Comparison of ENCODE assay signal across 8 mouse cellular contexts in the genomic region with DNA sequence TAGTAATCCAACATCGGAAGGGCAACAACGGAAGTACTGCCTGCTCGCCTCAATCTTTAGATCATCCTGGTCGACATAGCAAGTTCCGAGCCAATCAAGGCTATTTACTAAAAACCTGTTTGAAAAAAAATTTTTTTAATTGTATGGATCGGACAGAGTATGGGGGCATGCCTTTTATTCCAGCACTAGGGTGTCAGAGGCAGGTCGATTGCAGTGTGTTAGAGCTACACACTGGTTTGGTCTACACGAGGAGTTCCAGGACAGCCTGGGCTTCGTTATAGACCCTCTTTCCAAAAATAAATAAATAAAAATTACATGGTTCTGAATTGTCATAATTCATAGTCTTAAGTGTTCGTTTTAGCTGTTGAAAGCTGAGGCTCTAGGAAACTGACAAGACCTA. TPM values are rescaled to one million over a fixed set of nuclear protein-coding genes. Genes with fewer than 3 reads are reported as not detected.
DNase-seq lines count a peak whose midpoint lies in the region; ATAC-seq and TF ChIP-seq lines count a peak whose summit lies in the region.

No protein-coding gene starts in this region.

- TF ChIP-seq POLR2A in bone marrow, adult 2 months (IDR thresholded peaks at IDR 0.05; ENCODE audit: borderline replicate concordance, control insufficient read depth, low read depth, low read length), result no peak

- H3K9ac ChIP-seq in kidney, embryonic 14.5 days (ENCODE audit: low read depth, low read length), result peak overlapping the region; percentile 92
- peak overlapping the region; percentile 91 for H3K9ac ChIP-seq in hindbrain, embryonic 11.5 days (ENCODE audit: low read depth, low read length)
- peak overlapping the region; percentile 86 for H3K9ac ChIP-seq in midbrain, embryonic 12.5 days (replicated peaks)

- H3K4me3 ChIP-seq in kidney, embryonic 14.5 days (ENCODE audit: low read length), result peak overlapping the region; percentile 74
- peak overlapping the region; percentile 98 for H3K4me3 ChIP-seq in bone marrow, adult 2 months (replicated peaks; ENCODE audit: control insufficient read depth, low read depth, low read length)
- peak overlapping the region; percentile 77 for H3K4me3 ChIP-seq in hindbrain, embryonic 11.5 days (ENCODE audit: low read depth, low read length)
- H3K4me3 ChIP-seq in midbrain, embryonic 12.5 days, result peak overlapping the region; percentile 82

- H3K4me1 ChIP-seq in kidney, embryonic 14.5 days (ENCODE audit: control insufficient read depth, insufficient read depth, low read length), result peaks cover 9% of the 10 kb centered on the region; the same call in 1 of the 2 replicates
- no peaks in the 10 kb centered on the region; the same call in 1 of the 2 replicates for H3K4me1 ChIP-seq in bone marrow, adult 2 months (ENCODE audit: control insufficient read depth, insufficient read depth, low read length)
- H3K4me1 ChIP-seq in hindbrain, embryonic 11.5 days (replicated peaks; ENCODE audit: control insufficient read depth, insufficient read depth, low read length), result no peaks in the 10 kb centered on the region
- peaks cover 12% of the 10 kb centered on the region for H3K4me1 ChIP-seq in midbrain, embryonic 12.5 days

- no peak for DNase-seq in kidney, postnatal 25 days
- no peak for DNase-seq in hindbrain, embryonic 11.5 days (ENCODE audit: low spot score)
- no peak for DNase-seq in layer of hippocampus, adult 18-20 months (ENCODE audit: low spot score in 2 of 2)
- DNase-seq in right cerebral cortex, postnatal 25 days, result no peak
- DNase-seq in lung, postnatal 4 days, result no peak

- peak; percentile 30; the same call in 1 of the 2 replicates for ATAC-seq in kidney, embryonic 14.5 days (ENCODE audit: low FRiP score, low TSS enrichment)
- peak; percentile 20 for ATAC-seq in hindbrain, embryonic 11.5 days (ENCODE audit: low FRiP score)
- no peak for ATAC-seq in midbrain, embryonic 12.5 days (ENCODE audit: low FRiP score, low read depth)

- 10% methylated on average over 10 of the region's 10 CpGs for WGBS in kidney, embryonic 14.5 days
- 6% methylated on average over 10 of the region's 10 CpGs for WGBS in bone marrow, adult 2 months
- 24% methylated on average over 10 of the region's 10 CpGs for WGBS in hindbrain, embryonic 11.5 days
- WGBS in midbrain, embryonic 12.5 days, result 20% methylated on average over 10 of the region's 10 CpGs

- no peaks in the 10 kb centered on the region for H3K9me3 ChIP-seq in kidney, embryonic 14.5 days (ENCODE audit: control insufficient read depth, low read length)
- H3K9me3 ChIP-seq in hindbrain, embryonic 11.5 days (ENCODE audit: control insufficient read depth, low read length), result no peaks in the 10 kb centered on the region
- H3K9me3 ChIP-seq in midbrain, embryonic 12.5 days, result no peaks in the 10 kb centered on the region

- H3K27me3 ChIP-seq in kidney, embryonic 14.5 days (ENCODE audit: control insufficient read depth, insufficient read depth, low read length), result no peaks in the 10 kb centered on the region
- H3K27me3 ChIP-seq in hindbrain, embryonic 11.5 days (ENCODE audit: control insufficient read depth, insufficient read depth, low read length), result no peaks in the 10 kb centered on the region
- no peaks in the 10 kb centered on the region for H3K27me3 ChIP-seq in midbrain, embryonic 12.5 days

- H3K4me2 ChIP-seq in kidney, embryonic 14.5 days (replicated peaks; ENCODE audit: low read depth, low read length), result peak overlapping the region; percentile 49
- peak overlapping the region; percentile 60 for H3K4me2 ChIP-seq in hindbrain, embryonic 11.5 days (replicated peaks; ENCODE audit: low read depth, low read length)
- peak overlapping the region; percentile 78 for H3K4me2 ChIP-seq in midbrain, embryonic 12.5 days (replicated peaks)

- peaks cover 4% of the 10 kb centered on the region; the same call in 1 of the 2 replicates for H3K36me3 ChIP-seq in kidney, embryonic 14.5 days (ENCODE audit: control insufficient read depth, insufficient read depth, low read length)
- no peaks in the 10 kb centered on the region for H3K36me3 ChIP-seq in hindbrain, embryonic 11.5 days (ENCODE audit: control insufficient read depth, insufficient read depth, low read length)
- H3K36me3 ChIP-seq in midbrain, embryonic 12.5 days, result no peaks in the 10 kb centered on the region

- TF ChIP-seq CTCF in bone marrow, adult 2 months (IDR thresholded peaks at IDR 0.05; ENCODE audit: control insufficient read depth, insufficient read depth, low read length), result no peak

- peak overlapping the region; percentile 100 for H3K27ac ChIP-seq in kidney, embryonic 14.5 days (ENCODE audit: low read depth, low read length)
- no peak overlapping the region for H3K27ac ChIP-seq in bone marrow, adult 2 months (ENCODE audit: control insufficient read depth, insufficient read depth, low read depth, low read length, poor library complexity)
- H3K27ac ChIP-seq in hindbrain, embryonic 11.5 days (ENCODE audit: low read depth, low read length), result peak overlapping the region; percentile 99; the same call in 1 of the 2 replicates
- peak overlapping the region; percentile 99; the same call in 1 of the 2 replicates for H3K27ac ChIP-seq in midbrain, embryonic 12.5 days (replicated peaks)

RNA-seq across cellular contexts. Expression of a gene that starts 0.8 kb away (rescaled TPM):
- 86.1 and 95.1 TPM in 2 replicates for polyA plus RNA-seq in kidney, embryonic 14.5 days (2014; fragmentation: Nextera tagmentation; extraction: Ambion mirVana)
- polyA plus RNA-seq in bone marrow, adult 2 months (2011; ENCODE audit: insufficient read depth, insufficient read length, low replicate concordance, missing spikeins), result 39.1 and 83.2 TPM in 2 replicates
- polyA plus RNA-seq in hindbrain, embryonic 11.5 days (2014; fragmentation: Nextera tagmentation; extraction: Ambion mirVana), result 74.3 and 80.5 TPM in 2 replicates
- 73.7 and 79.5 TPM in 2 replicates for polyA plus RNA-seq in midbrain, embryonic 12.5 days (2016; fragmentation: Nextera tagmentation; extraction: Ambion mirVana)
- total RNA-seq in layer of hippocampus, adult 18-20 months (2021), result 10 to 100 TPM; 33.2 to 33.9 TPM

RNA-seq across cellular contexts. Expression of a gene that starts 40.6 kb away (rescaled TPM):
- 144 and 154 TPM in 2 replicates for polyA plus RNA-seq in kidney, embryonic 14.5 days (2014; fragmentation: Nextera tagmentation; extraction: Ambion mirVana)
- 7.1 and 32.9 TPM in 2 replicates for polyA plus RNA-seq in bone marrow, adult 2 months (2011; ENCODE audit: insufficient read depth, insufficient read length, low replicate concordance, missing spikeins)
- polyA plus RNA-seq in hindbrain, embryonic 11.5 days (2014; fragmentation: Nextera tagmentation; extraction: Ambion mirVana), result 153 and 157 TPM in 2 replicates
- polyA plus RNA-seq in midbrain, embryonic 12.5 days (2016; fragmentation: Nextera tagmentation; extraction: Ambion mirVana), result 138 TPM in 2 replicates
- total RNA-seq in layer of hippocampus, adult 18-20 months (2021), result 100 to 1,000 TPM in 1 of 2 experiments, 10 to 100 TPM in 1; 83.7 to 101 TPM
